Mouse (Mus musculus): ENCODE results near the gene Mt3. TPM values are rescaled to one million over a fixed set of nuclear protein-coding genes. Genes with fewer than 3 reads are reported as not detected.

Mt3 gene
- polyA plus RNA-seq, 1 experiment, result 3.3 TPM

DNA sequence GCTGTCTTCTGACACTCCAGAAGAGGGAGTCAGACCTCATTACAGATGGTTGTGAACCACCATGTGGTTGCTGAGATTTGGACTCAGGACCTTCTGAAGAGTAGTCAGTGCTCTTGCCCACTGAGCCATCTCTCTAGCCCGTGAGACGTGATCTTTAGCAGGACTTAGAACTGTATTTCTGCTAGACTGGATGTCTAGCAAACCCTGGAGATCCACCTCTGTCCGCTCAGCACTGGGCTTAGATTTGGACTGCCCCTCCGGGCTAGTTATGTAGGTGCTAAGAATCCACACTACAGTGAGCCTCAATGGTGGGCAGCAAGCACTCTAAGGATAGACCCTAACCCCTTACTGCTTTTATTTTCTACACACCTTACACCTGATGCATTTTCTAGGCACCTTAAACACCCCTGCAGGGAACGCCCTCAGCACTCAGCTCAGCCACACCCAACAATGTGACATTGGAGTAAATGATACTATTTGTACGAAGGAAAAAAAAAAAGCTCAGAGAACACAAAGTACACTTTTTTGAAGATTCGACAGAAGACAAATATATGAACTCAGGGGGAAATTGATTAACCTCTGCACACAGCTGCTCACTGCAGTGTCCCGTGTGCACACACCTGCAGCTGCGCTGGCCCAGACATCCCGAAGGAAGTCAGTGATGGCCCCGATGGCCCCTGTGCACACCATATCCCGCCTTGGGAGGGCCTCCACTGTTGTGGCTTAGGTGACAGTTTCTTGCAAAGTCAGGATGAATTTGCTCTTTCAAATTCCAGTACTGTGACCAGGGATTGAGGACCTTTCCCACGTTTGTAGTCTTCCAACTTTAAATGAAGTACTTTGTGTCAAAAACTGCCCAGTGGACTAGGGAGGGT lies 29.9 kb downstream of the Mt3 start:
- TF ChIP-seq POLR2A (IDR thresholded peaks at IDR 0.05; ENCODE audit: low read depth, low read length) (no peak), CTCF (IDR thresholded peaks at IDR 0.05; ENCODE audit: borderline replicate concordance, insufficient read depth, low read length) (no peak)
- peaks cover 2% of the 10 kb centered on the region; the same call in 1 of the 2 replicates for H3K4me1 ChIP-seq (ENCODE audit: control insufficient read depth, insufficient read depth, low read length)
- no peak overlapping the region for H3K4me3 ChIP-seq (ENCODE audit: insufficient read depth, low read length)
- no peak overlapping the region for H3K27ac ChIP-seq (ENCODE audit: insufficient read depth, low read length)

DNA sequence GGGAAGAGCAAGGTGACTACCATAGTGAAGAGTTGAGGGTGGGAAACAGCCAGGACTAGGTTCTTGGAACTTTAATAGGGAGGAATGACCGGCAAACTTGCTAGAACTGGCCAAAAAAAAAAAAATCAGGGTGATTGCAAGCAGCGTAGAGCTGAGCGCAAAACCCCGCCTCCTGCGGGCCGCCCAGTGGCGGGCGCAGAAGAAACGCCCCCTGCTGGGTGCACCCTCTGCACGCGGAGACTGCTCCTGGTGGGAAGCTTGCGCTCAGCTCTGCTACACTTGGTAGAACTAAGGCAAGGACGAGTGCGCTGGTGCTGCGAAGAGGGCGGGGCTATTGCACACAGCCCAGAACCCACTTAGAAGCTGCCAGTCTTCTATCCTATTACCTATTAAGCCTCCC lies 30.7 kb downstream of the Mt3 start:
- Histone ChIP-seq H3K4me1 (ENCODE audit: control insufficient read depth, insufficient read depth, low read length) (peaks cover 2% of the 10 kb centered on the region; the same call in 1 of the 2 replicates), H3K27ac (ENCODE audit: insufficient read depth, low read length) (peak overlapping the region; percentile 31; the same call in 1 of the 2 replicates), H3K4me3 (ENCODE audit: insufficient read depth, low read length) (0 out of 2 replicates have a peak overlapping the region, but pooled peaks have one; percentile 5)
- TF ChIP-seq CTCF (IDR thresholded peaks at IDR 0.05; ENCODE audit: borderline replicate concordance, insufficient read depth, low read length) (peak; percentile 37), POLR2A (IDR thresholded peaks at IDR 0.05; ENCODE audit: low read depth, low read length) (peak; percentile 59)

DNA sequence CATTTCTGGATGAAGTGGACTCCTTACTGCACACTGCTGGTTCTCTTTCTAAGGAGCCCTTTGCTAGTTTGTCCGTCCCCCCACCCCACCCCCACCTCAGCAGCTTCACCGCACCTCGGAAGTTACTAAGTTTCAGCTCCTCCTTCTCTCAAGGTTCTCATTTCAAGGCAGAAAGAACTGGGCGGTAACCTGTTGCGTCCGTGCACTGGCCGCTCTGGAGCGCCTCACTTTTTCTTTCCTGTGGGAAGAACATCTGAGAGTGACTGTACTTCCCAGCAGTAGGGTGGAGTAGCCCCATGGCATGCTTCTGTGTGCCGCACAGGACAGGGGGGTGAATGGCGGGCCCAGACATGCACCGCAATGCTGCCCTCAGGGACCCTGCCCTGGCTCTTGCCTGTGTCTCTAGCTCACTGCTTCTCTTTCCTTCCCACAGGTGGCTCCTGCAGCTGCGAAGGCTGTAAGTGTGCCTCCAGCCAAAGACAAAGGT lies 32.0 kb downstream of the Mt3 start:
- H3K27ac ChIP-seq (ENCODE audit: insufficient read depth, low read length), result no peak overlapping the region
- TF ChIP-seq CTCF (IDR thresholded peaks at IDR 0.05; ENCODE audit: borderline replicate concordance, insufficient read depth, low read length), result no peak
- no peak for TF ChIP-seq POLR2A (IDR thresholded peaks at IDR 0.05; ENCODE audit: low read depth, low read length)
- H3K4me3 ChIP-seq (ENCODE audit: insufficient read depth, low read length), result no peak overlapping the region
- peaks cover 2% of the 10 kb centered on the region; the same call in 1 of the 2 replicates for H3K4me1 ChIP-seq (ENCODE audit: control insufficient read depth, insufficient read depth, low read length)

DNA sequence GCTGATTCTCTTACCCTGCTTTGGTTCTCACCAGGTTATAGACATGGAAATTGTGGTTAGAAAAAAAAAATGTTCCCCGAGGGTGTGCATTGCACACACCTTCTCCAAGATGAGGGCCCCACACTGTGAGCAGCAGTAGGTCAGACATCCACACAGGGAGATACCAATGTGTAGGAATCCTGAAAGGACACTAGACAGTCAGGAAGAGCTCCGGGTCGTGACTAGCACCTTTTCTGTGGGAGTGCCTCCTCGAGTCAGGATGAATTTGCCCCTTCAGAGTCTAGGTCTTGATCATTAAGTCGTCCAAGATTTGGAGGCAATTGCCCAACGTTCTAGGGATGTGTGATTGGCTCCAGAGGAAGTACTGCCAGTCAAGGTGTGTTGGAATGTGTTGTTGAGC lies 33.4 kb downstream of the Mt3 start:
- H3K27ac ChIP-seq (ENCODE audit: insufficient read depth, low read length), result no peak overlapping the region
- TF ChIP-seq CTCF (IDR thresholded peaks at IDR 0.05; ENCODE audit: borderline replicate concordance, insufficient read depth, low read length) (no peak), POLR2A (IDR thresholded peaks at IDR 0.05; ENCODE audit: low read depth, low read length) (no peak)
- peaks cover 5% of the 10 kb centered on the region for H3K4me1 ChIP-seq (ENCODE audit: control insufficient read depth, insufficient read depth, low read length)
- H3K4me3 ChIP-seq (ENCODE audit: insufficient read depth, low read length), result no peak overlapping the region

DNA sequence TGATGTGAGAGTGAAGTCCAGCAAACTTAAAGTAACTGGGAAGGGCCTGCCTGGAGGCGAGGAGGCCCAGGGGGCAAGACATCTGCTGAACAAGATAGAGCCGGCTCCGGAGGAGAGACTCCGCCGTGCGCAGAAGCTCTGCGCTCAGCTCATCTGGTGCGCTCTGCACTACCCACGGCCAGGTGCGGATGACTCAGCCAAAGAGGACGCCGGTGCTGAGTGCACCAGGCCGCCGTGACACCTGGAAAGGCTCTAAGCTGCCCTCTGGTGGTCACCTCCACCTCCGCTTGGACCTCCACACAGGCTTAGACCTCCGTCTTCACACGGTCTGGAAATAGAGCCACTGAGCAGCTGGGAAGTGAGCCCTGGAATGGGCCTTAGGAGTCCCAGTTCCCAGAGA lies 34.1 kb downstream of the Mt3 start:
- no peak overlapping the region for H3K27ac ChIP-seq (ENCODE audit: insufficient read depth, low read length)
- TF ChIP-seq CTCF (IDR thresholded peaks at IDR 0.05; ENCODE audit: borderline replicate concordance, insufficient read depth, low read length) (peak; percentile 56; the same call in 1 of the 2 replicates), POLR2A (IDR thresholded peaks at IDR 0.05; ENCODE audit: low read depth, low read length) (no peak)
- H3K4me1 ChIP-seq (ENCODE audit: control insufficient read depth, insufficient read depth, low read length), result peaks cover 5% of the 10 kb centered on the region
- H3K4me3 ChIP-seq (ENCODE audit: insufficient read depth, low read length), result no peak overlapping the region

DNA sequence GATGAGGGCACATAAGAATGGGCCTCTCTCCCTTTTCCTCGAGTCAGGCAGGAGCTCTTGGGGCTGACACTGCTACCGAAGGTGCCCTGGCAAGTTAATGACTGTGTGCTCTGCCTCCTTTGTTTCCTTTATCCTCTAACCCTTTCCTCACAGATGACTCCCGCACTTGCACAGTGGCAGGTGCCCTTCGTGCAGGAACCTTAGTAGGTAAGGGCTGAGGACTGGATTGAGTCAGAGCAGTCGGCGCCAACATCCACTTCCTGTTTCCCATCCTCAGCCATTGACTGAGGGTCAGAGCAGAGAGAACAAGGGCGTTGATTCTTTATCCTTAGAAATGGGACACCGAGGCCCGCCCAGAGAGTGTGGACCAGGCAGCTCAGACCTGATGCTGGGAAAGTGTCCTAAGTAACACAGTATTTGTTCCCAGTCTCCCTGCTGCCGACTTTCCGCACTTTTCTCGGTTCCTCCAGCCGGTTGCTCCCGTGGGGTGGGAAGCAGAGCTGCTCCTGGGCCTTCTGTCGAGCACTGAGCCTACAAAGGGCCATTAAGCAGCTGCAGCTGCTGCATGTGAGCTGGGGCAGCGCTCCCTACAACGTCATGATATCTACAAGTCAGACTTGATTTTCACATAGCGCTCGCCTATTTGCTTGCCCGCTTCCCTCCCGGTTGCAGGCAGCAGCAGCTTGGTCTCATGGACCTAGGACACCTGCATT lies 35.0 kb downstream of the Mt3 start:
- H3K4me3 ChIP-seq (ENCODE audit: insufficient read depth, low read length), result no peak overlapping the region
- no peak for TF ChIP-seq POLR2A (IDR thresholded peaks at IDR 0.05; ENCODE audit: low read depth, low read length)
- TF ChIP-seq CTCF (IDR thresholded peaks at IDR 0.05; ENCODE audit: borderline replicate concordance, insufficient read depth, low read length), result no peak
- H3K27ac ChIP-seq (ENCODE audit: insufficient read depth, low read length), result no peak overlapping the region
- H3K4me1 ChIP-seq (ENCODE audit: control insufficient read depth, insufficient read depth, low read length), result peaks cover 5% of the 10 kb centered on the region

DNA sequence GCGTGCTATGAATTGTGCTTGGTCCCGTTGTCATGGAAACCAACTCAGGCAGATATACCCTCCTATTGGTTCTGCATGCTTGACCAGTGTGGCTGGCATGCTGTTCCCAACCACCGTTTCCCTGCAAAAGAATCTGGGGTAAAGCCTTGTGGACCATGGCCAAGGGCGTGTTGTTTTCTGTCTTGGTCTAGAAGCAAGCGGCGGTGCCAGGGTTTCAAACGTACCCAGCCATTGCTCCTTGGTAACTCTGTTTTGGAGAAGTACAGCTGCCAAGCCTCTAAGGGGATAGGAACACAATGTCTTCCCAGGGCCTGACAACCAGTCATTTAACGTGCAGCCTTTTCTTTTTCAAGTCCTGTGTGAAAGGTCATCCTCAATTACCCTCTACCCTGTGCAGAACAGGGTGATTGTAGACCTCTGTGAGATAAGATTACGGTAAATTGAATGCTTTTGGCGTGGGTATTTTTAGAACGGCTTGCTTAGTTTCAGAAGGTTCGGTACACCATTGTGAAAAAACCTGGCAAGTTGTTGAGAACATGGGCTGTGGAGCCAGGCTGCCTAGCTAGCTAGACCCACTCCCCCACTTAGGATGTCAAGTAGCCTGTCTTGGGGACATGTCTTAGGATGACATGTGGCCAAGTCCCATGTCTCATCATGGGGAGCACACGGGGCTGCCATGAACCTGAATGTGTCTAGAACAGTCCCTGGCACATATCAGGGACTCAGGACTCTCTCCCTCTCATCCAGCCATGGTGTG lies 37.0 kb downstream of the Mt3 start:
- TF ChIP-seq POLR2A (IDR thresholded peaks at IDR 0.05; ENCODE audit: low read depth, low read length), result no peak
- no peak for TF ChIP-seq CTCF (IDR thresholded peaks at IDR 0.05; ENCODE audit: borderline replicate concordance, insufficient read depth, low read length)
- Histone ChIP-seq H3K27ac (ENCODE audit: insufficient read depth, low read length) (no peak overlapping the region), H3K4me3 (ENCODE audit: insufficient read depth, low read length) (no peak overlapping the region), H3K4me1 (ENCODE audit: control insufficient read depth, insufficient read depth, low read length) (peaks cover 3% of the 10 kb centered on the region; the same call in 1 of the 2 replicates)

DNA sequence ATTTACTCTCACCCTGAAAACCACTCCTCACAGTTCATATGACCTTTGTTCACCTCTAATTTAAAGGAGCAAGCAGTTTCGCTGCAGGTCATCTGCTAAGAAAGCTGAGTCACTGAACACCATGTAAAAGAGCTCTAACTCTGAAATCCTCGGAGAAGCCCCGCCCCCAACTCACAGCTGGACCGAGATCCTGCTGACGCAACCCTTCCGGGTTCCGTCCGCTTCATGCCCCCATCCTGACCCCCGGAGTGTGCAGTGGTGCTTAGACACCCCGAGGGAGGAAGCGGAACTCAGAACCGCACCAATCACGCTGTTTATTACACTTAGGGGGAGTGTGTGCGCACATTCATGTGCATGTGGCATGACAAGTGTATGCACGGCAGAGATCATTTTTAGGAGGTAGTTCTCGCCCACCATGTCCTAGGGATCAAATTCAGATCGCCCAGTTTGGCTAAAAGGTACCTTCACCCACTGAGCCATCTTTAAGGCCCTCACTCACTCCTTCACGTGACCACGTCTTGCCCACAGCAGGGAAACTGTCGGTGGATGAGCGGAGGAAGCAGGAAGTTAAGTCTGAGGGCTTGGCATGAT lies 38.8 kb downstream of the Mt3 start:
- Histone ChIP-seq H3K27ac (ENCODE audit: insufficient read depth, low read length) (no peak overlapping the region), H3K4me3 (ENCODE audit: insufficient read depth, low read length) (no peak overlapping the region)

DNA sequence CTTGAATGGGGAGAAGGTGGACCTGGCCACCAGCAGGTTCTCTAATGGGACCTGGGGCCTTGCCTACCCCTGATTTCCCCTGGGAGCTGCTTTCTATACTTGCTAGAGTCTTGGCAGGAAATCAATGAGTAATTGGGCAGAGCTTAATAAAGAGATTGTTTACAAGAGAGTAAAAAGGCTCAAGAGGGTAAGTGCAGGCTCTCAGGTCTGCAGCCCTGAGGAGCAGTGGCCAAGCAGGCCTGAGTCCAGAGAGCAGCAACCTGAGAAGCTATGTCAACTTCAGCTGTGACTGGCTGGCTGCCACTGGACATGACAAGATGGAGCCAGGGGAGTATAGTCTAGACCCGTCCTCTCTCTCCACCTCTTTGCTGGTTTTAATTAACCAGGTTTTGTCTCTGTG lies 40.5 kb downstream of the Mt3 start:
- TF ChIP-seq CTCF (IDR thresholded peaks at IDR 0.05; ENCODE audit: borderline replicate concordance, insufficient read depth, low read length) (no peak), POLR2A (IDR thresholded peaks at IDR 0.05; ENCODE audit: low read depth, low read length) (no peak)

More for the DNA sequence above, 38.8 kb downstream of the Mt3 start:
- H3K4me1 ChIP-seq (ENCODE audit: control insufficient read depth, insufficient read depth, low read length), result peaks cover 4% of the 10 kb centered on the region; the same call in 1 of the 2 replicates
- TF ChIP-seq POLR2A (IDR thresholded peaks at IDR 0.05; ENCODE audit: low read depth, low read length), result no peak
- TF ChIP-seq CTCF (IDR thresholded peaks at IDR 0.05; ENCODE audit: borderline replicate concordance, insufficient read depth, low read length), result no peak

More for the DNA sequence above, 40.5 kb downstream of the Mt3 start:
- Histone ChIP-seq H3K4me1 (ENCODE audit: control insufficient read depth, insufficient read depth, low read length) (peaks cover 4% of the 10 kb centered on the region; the same call in 1 of the 2 replicates), H3K27ac (ENCODE audit: insufficient read depth, low read length) (no peak overlapping the region), H3K4me3 (ENCODE audit: insufficient read depth, low read length) (no peak overlapping the region)

Measured in embryonic fibroblast, embryonic 13.5 days (primary cell).